Mouse (Mus musculus): ENCODE measurements around the gene Nup98. TPM values are rescaled to one million over a fixed set of nuclear protein-coding genes. Genes with fewer than 3 reads are reported as not detected.
A peak's percentile ranks its signal among the peaks of the same experiment; 100 is the strongest.

The Nup98 gene
- polyA plus RNA-seq (2014; fragmentation: Nextera tagmentation; extraction: Ambion mirVana): 51.6 and 53.5 TPM in 2 replicates

GRCm38 (mm10) chr7:102209756-102210721 lies at the start of gene Nup98, which contains the start of gene Pgap2:
TSS of gene Nup98 (minus strand) at chr7:102210176.
TSS of gene Pgap2 (plus strand) at chr7:102210208.
- under 1% methylated on average over 84 of the region's 87 CpGs for WGBS
- no peaks in the 10 kb centered on the region for H3K27me3 ChIP-seq (ENCODE audit: control insufficient read depth, insufficient read depth, low read length)
- ATAC-seq (ENCODE audit: insufficient number of reproducible peaks, insufficient read depth, low FRiP score, low read depth): peak; percentile 97

GRCm38 (mm10) chr7:102258753-102259152 lies 48.8 kb upstream of the Nup98 start:
- Histone ChIP-seq H3K27me3 (ENCODE audit: control insufficient read depth, insufficient read depth, low read length) (no peaks in the 10 kb centered on the region), H3K4me1 (ENCODE audit: control insufficient read depth, insufficient read depth, low read length) (no peaks in the 10 kb centered on the region), H3K9ac (replicated peaks; ENCODE audit: low read depth, low read length) (no peak overlapping the region), H3K4me2 (replicated peaks; ENCODE audit: low read depth, low read length) (no peak overlapping the region), H3K9me3 (ENCODE audit: control insufficient read depth, low read depth, low read length) (no peaks in the 10 kb centered on the region), H3K4me3 (ENCODE audit: low read depth, low read length) (no peak overlapping the region), H3K27ac (ENCODE audit: low read length) (no peak overlapping the region), H3K36me3 (ENCODE audit: control insufficient read depth, insufficient read depth, low read length) (no peaks in the 10 kb centered on the region)
- WGBS: 77% methylated on average over 3 of the region's 3 CpGs
- ATAC-seq (ENCODE audit: insufficient number of reproducible peaks, insufficient read depth, low FRiP score, low read depth): no peak

More at GRCm38 (mm10) chr7:102209756-102210721, at the start of gene Nup98, which contains the start of gene Pgap2:
- peak within 1 kb of the TSS; percentile 92 for H3K27ac ChIP-seq (ENCODE audit: low read length)
- no peaks in the 10 kb centered on the region for H3K36me3 ChIP-seq (ENCODE audit: control insufficient read depth, insufficient read depth, low read length)
- H3K4me1 ChIP-seq (ENCODE audit: control insufficient read depth, insufficient read depth, low read length): peaks cover 15% of the 10 kb centered on the region; the same call in 1 of the 2 replicates
- peak within 1 kb of the TSS; percentile 75 for H3K4me3 ChIP-seq (ENCODE audit: low read depth, low read length)
- H3K4me2 ChIP-seq (replicated peaks; ENCODE audit: low read depth, low read length): peak within 1 kb of the TSS; percentile 79
- H3K9ac ChIP-seq (replicated peaks; ENCODE audit: low read depth, low read length): peak within 1 kb of the TSS; percentile 82
- no peaks in the 10 kb centered on the region for H3K9me3 ChIP-seq (ENCODE audit: control insufficient read depth, low read depth, low read length)

GRCm38 (mm10) chr7:102258189-102258588 lies 48.2 kb upstream of the Nup98 start:
- Histone ChIP-seq H3K9me3 (ENCODE audit: control insufficient read depth, low read depth, low read length) (no peaks in the 10 kb centered on the region), H3K4me1 (ENCODE audit: control insufficient read depth, insufficient read depth, low read length) (no peaks in the 10 kb centered on the region), H3K9ac (replicated peaks; ENCODE audit: low read depth, low read length) (no peak overlapping the region), H3K27me3 (ENCODE audit: control insufficient read depth, insufficient read depth, low read length) (no peaks in the 10 kb centered on the region), H3K4me2 (replicated peaks; ENCODE audit: low read depth, low read length) (no peak overlapping the region), H3K27ac (ENCODE audit: low read length) (no peak overlapping the region), H3K36me3 (ENCODE audit: control insufficient read depth, insufficient read depth, low read length) (no peaks in the 10 kb centered on the region), H3K4me3 (ENCODE audit: low read depth, low read length) (no peak overlapping the region)
- 14% methylated on average over 4 of the region's 4 CpGs for WGBS
- ATAC-seq (ENCODE audit: insufficient number of reproducible peaks, insufficient read depth, low FRiP score, low read depth): peak; percentile 63; the same call in 1 of the 2 replicates

- Histone ChIP-seq H3K27ac (ENCODE audit: low read length) (no peak overlapping the region), H3K9me3 (ENCODE audit: control insufficient read depth, low read depth, low read length) (no peaks in the 10 kb centered on the region), H3K36me3 (ENCODE audit: control insufficient read depth, insufficient read depth, low read length) (no peaks in the 10 kb centered on the region), H3K4me1 (ENCODE audit: control insufficient read depth, insufficient read depth, low read length) (no peaks in the 10 kb centered on the region), H3K4me2 (replicated peaks; ENCODE audit: low read depth, low read length) (no peak overlapping the region), H3K27me3 (ENCODE audit: control insufficient read depth, insufficient read depth, low read length) (no peaks in the 10 kb centered on the region), H3K9ac (replicated peaks; ENCODE audit: low read depth, low read length) (no peak overlapping the region), H3K4me3 (ENCODE audit: low read depth, low read length) (no peak overlapping the region)
- 83% methylated on average over 3 of the region's 3 CpGs for WGBS
- ATAC-seq (ENCODE audit: insufficient number of reproducible peaks, insufficient read depth, low FRiP score, low read depth): no peak
These were observed 46.7 kb upstream of the Nup98 start for GRCm38 (mm10) chr7:102256636-102257035.

- no peak within 1 kb of the TSS for H3K27ac ChIP-seq (ENCODE audit: low read length)
- no peak within 1 kb of the TSS for H3K4me3 ChIP-seq (ENCODE audit: low read depth, low read length)
- H3K27me3 ChIP-seq (ENCODE audit: control insufficient read depth, insufficient read depth, low read length): no peaks in the 10 kb centered on the region
- H3K4me2 ChIP-seq (replicated peaks; ENCODE audit: low read depth, low read length): no peak within 1 kb of the TSS
- 85% methylated on average over 3 of the region's 3 CpGs for WGBS
- no peak within 1 kb of the TSS for H3K9ac ChIP-seq (replicated peaks; ENCODE audit: low read depth, low read length)
- no peaks in the 10 kb centered on the region for H3K36me3 ChIP-seq (ENCODE audit: control insufficient read depth, insufficient read depth, low read length)
- ATAC-seq (ENCODE audit: insufficient number of reproducible peaks, insufficient read depth, low FRiP score, low read depth): no peak
- no peaks in the 10 kb centered on the region for H3K9me3 ChIP-seq (ENCODE audit: control insufficient read depth, low read depth, low read length)
- no peaks in the 10 kb centered on the region for H3K4me1 ChIP-seq (ENCODE audit: control insufficient read depth, insufficient read depth, low read length)
These were observed 46.0 kb upstream of the Nup98 start, which contains the start of gene Rhog for GRCm38 (mm10) chr7:102255954-102256353. TSS of gene Rhog (minus strand) at chr7:102256054.

- peaks cover 5% of the 10 kb centered on the region; the same call in 1 of the 2 replicates for H3K4me1 ChIP-seq (ENCODE audit: control insufficient read depth, insufficient read depth, low read length)
- no peaks in the 10 kb centered on the region for H3K27me3 ChIP-seq (ENCODE audit: control insufficient read depth, insufficient read depth, low read length)
- H3K27ac ChIP-seq (ENCODE audit: low read length): no peak overlapping the region
- WGBS: 88% methylated on average over 1 of the region's 1 CpGs
- no peak overlapping the region for H3K4me3 ChIP-seq (ENCODE audit: low read depth, low read length)
- no peak overlapping the region for H3K9ac ChIP-seq (replicated peaks; ENCODE audit: low read depth, low read length)
- ATAC-seq (ENCODE audit: insufficient number of reproducible peaks, insufficient read depth, low FRiP score, low read depth): no peak
- H3K4me2 ChIP-seq (replicated peaks; ENCODE audit: low read depth, low read length): no peak overlapping the region
- H3K9me3 ChIP-seq (ENCODE audit: control insufficient read depth, low read depth, low read length): no peaks in the 10 kb centered on the region
- no peaks in the 10 kb centered on the region for H3K36me3 ChIP-seq (ENCODE audit: control insufficient read depth, insufficient read depth, low read length)
These were observed 43.7 kb upstream of the Nup98 start for GRCm38 (mm10) chr7:102253631-102254030.

GRCm38 (mm10) chr7:102250631-102251214 lies 40.7 kb upstream of the Nup98 start:
- Histone ChIP-seq H3K9ac (replicated peaks; ENCODE audit: low read depth, low read length) (peak overlapping the region; percentile 88), H3K36me3 (ENCODE audit: control insufficient read depth, insufficient read depth, low read length) (no peaks in the 10 kb centered on the region), H3K4me2 (replicated peaks; ENCODE audit: low read depth, low read length) (peak overlapping the region; percentile 83), H3K9me3 (ENCODE audit: control insufficient read depth, low read depth, low read length) (no peaks in the 10 kb centered on the region), H3K27ac (ENCODE audit: low read length) (peak overlapping the region; percentile 99), H3K4me3 (ENCODE audit: low read depth, low read length) (peak overlapping the region; percentile 97), H3K4me1 (ENCODE audit: control insufficient read depth, insufficient read depth, low read length) (peaks cover 29% of the 10 kb centered on the region), H3K27me3 (ENCODE audit: control insufficient read depth, insufficient read depth, low read length) (no peaks in the 10 kb centered on the region)
- ATAC-seq (ENCODE audit: insufficient number of reproducible peaks, insufficient read depth, low FRiP score, low read depth): peak; percentile 78
- WGBS: under 1% methylated on average over 33 of the region's 33 CpGs

- peaks cover 35% of the 10 kb centered on the region for H3K4me1 ChIP-seq (ENCODE audit: control insufficient read depth, insufficient read depth, low read length)
- peak overlapping the region; percentile 88 for H3K9ac ChIP-seq (replicated peaks; ENCODE audit: low read depth, low read length)
- no peaks in the 10 kb centered on the region for H3K36me3 ChIP-seq (ENCODE audit: control insufficient read depth, insufficient read depth, low read length)
- WGBS: under 1% methylated on average over 43 of the region's 49 CpGs
- peak overlapping the region; percentile 83 for H3K4me2 ChIP-seq (replicated peaks; ENCODE audit: low read depth, low read length)
- ATAC-seq (ENCODE audit: insufficient number of reproducible peaks, insufficient read depth, low FRiP score, low read depth): peak; percentile 84
- H3K27me3 ChIP-seq (ENCODE audit: control insufficient read depth, insufficient read depth, low read length): no peaks in the 10 kb centered on the region
- H3K4me3 ChIP-seq (ENCODE audit: low read depth, low read length): peak overlapping the region; percentile 97
- no peaks in the 10 kb centered on the region for H3K9me3 ChIP-seq (ENCODE audit: control insufficient read depth, low read depth, low read length)
- H3K27ac ChIP-seq (ENCODE audit: low read length): peak overlapping the region; percentile 99
These were observed 40.1 kb upstream of the Nup98 start for GRCm38 (mm10) chr7:102249896-102250630.
